Comparison of ENCODE assay signal across 8 mouse cellular contexts in genomic region chr5:144963817-144964261, GRCm38 (mm10). TPM values are rescaled to one million over a fixed set of nuclear protein-coding genes. Genes with fewer than 3 reads are reported as not detected.
DNase-seq lines count a peak whose midpoint lies in the region; ATAC-seq and TF ChIP-seq lines count a peak whose summit lies in the region.

No protein-coding gene starts in this region.

- peak overlapping the region; percentile 87 for H3K4me3 ChIP-seq in embryonic facial prominence, embryonic 13.5 days
- H3K4me3 ChIP-seq in heart, embryonic 11.5 days (ENCODE audit: low read depth, low read length), result peak overlapping the region; percentile 11
- H3K4me3 ChIP-seq in midbrain, postnatal 0 days (ENCODE audit: low read depth, low read length), result peak overlapping the region; percentile 94
- peak overlapping the region; percentile 18 for H3K4me3 ChIP-seq in stomach, embryonic 15.5 days (replicated peaks)

- H3K27ac ChIP-seq in embryonic facial prominence, embryonic 13.5 days, result peak overlapping the region; percentile 91
- peak overlapping the region; percentile 65 for H3K27ac ChIP-seq in heart, embryonic 11.5 days (ENCODE audit: low read depth, low read length)
- H3K27ac ChIP-seq in midbrain, postnatal 0 days (ENCODE audit: low read depth, low read length), result peak overlapping the region; percentile 47; the same call in 1 of the 2 replicates
- H3K27ac ChIP-seq in stomach, embryonic 15.5 days, result peak overlapping the region; percentile 64

- 0 out of 2 replicates have a peak, but pooled peaks cover 6% of the 10 kb centered on the region for H3K27me3 ChIP-seq in embryonic facial prominence, embryonic 13.5 days
- peaks cover 7% of the 10 kb centered on the region; the same call in 1 of the 2 replicates for H3K27me3 ChIP-seq in heart, embryonic 11.5 days (ENCODE audit: control insufficient read depth, insufficient read depth, low read length)
- no peaks in the 10 kb centered on the region for H3K27me3 ChIP-seq in midbrain, postnatal 0 days (ENCODE audit: insufficient read depth, low read length)
- no peaks in the 10 kb centered on the region for H3K27me3 ChIP-seq in stomach, embryonic 15.5 days (replicated peaks)

- peaks cover 49% of the 10 kb centered on the region for H3K4me1 ChIP-seq in embryonic facial prominence, embryonic 13.5 days
- peaks cover 16% of the 10 kb centered on the region; the same call in 1 of the 2 replicates for H3K4me1 ChIP-seq in heart, embryonic 11.5 days (ENCODE audit: control insufficient read depth, insufficient read depth, low read length)
- H3K4me1 ChIP-seq in midbrain, postnatal 0 days (ENCODE audit: insufficient read depth, low read length), result peaks cover 20% of the 10 kb centered on the region
- H3K4me1 ChIP-seq in stomach, embryonic 15.5 days, result peaks cover 45% of the 10 kb centered on the region

- H3K9me3 ChIP-seq in embryonic facial prominence, embryonic 13.5 days, result no peaks in the 10 kb centered on the region
- H3K9me3 ChIP-seq in heart, embryonic 11.5 days (replicated peaks; ENCODE audit: control insufficient read depth, low read length), result no peaks in the 10 kb centered on the region
- H3K9me3 ChIP-seq in midbrain, postnatal 0 days (ENCODE audit: low read length), result no peaks in the 10 kb centered on the region
- no peaks in the 10 kb centered on the region for H3K9me3 ChIP-seq in stomach, embryonic 15.5 days

- H3K36me3 ChIP-seq in embryonic facial prominence, embryonic 13.5 days, result no peaks in the 10 kb centered on the region
- no peaks in the 10 kb centered on the region for H3K36me3 ChIP-seq in heart, embryonic 11.5 days (ENCODE audit: control insufficient read depth, insufficient read depth, low read length)
- H3K36me3 ChIP-seq in midbrain, postnatal 0 days (ENCODE audit: insufficient read depth, low read length), result 0 out of 2 replicates have a peak, but pooled peaks cover 3% of the 10 kb centered on the region
- H3K36me3 ChIP-seq in stomach, embryonic 15.5 days, result no peaks in the 10 kb centered on the region

- peak overlapping the region; percentile 57 for H3K9ac ChIP-seq in embryonic facial prominence, embryonic 13.5 days
- H3K9ac ChIP-seq in heart, embryonic 11.5 days (ENCODE audit: low read depth, low read length), result no peak overlapping the region; the same call in 1 of the 2 replicates
- 0 out of 2 replicates have a peak overlapping the region, but pooled peaks have one; percentile 4 for H3K9ac ChIP-seq in midbrain, postnatal 0 days (replicated peaks; ENCODE audit: low read length, poor library complexity, severe bottlenecking)
- H3K9ac ChIP-seq in stomach, embryonic 15.5 days, result no peak overlapping the region

- TF ChIP-seq CTCF in midbrain, postnatal 0 days (IDR thresholded peaks at IDR 0.05), result no peak

- peak overlapping the region; percentile 70 for H3K4me2 ChIP-seq in embryonic facial prominence, embryonic 13.5 days
- peak overlapping the region; percentile 46 for H3K4me2 ChIP-seq in heart, embryonic 11.5 days
- H3K4me2 ChIP-seq in midbrain, postnatal 0 days (ENCODE audit: low read depth, low read length, poor library complexity, severe bottlenecking), result peak overlapping the region; percentile 67
- peak overlapping the region; percentile 78 for H3K4me2 ChIP-seq in stomach, embryonic 15.5 days

- 4% methylated on average over 13 of the region's 13 CpGs for WGBS in embryonic facial prominence, embryonic 13.5 days
- 3% methylated on average over 13 of the region's 13 CpGs for WGBS in heart, embryonic 11.5 days (ENCODE audit: insufficient replicate concordance)
- WGBS in midbrain, postnatal 0 days, result 4% methylated on average over 13 of the region's 13 CpGs
- 3% methylated on average over 13 of the region's 13 CpGs for WGBS in stomach, embryonic 15.5 days

- no peak for ATAC-seq in embryonic facial prominence, embryonic 13.5 days (ENCODE audit: insufficient number of reproducible peaks, insufficient read depth, low FRiP score, low TSS enrichment, low read depth)
- no peak; the same call in 1 of the 2 replicates for ATAC-seq in heart, embryonic 11.5 days (replicated peaks; ENCODE audit: insufficient number of reproducible peaks, low FRiP score, low TSS enrichment)
- ATAC-seq in midbrain, postnatal 0 days (ENCODE audit: low FRiP score), result no peak
- ATAC-seq in stomach, embryonic 15.5 days (ENCODE audit: insufficient read depth, low FRiP score, low read depth), result peak; percentile 20; the same call in 1 of the 2 replicates

- peak; percentile 44 for DNase-seq in A20 (ENCODE audit: low read depth, low spot score)
- DNase-seq in adipocyte (ENCODE audit: low spot score), result peak; percentile 63
- peak; percentile 50 to 54 for DNase-seq in kidney, adult 8-10 months
- DNase-seq in liver, result peak; percentile 67
- peak; percentile 53 for DNase-seq in midbrain, postnatal 0 days (ENCODE audit: low spot score)

RNA-seq across cellular contexts. Expression of gene Smurf1, which starts 1.8 kb away (rescaled TPM):
- polyA plus RNA-seq in embryonic facial prominence, embryonic 13.5 days (2015; fragmentation: Nextera tagmentation; extraction: Ambion mirVana), result 15.4 and 18.0 TPM in 2 replicates
- polyA plus RNA-seq in heart, embryonic 11.5 days (2014; fragmentation: Nextera tagmentation; extraction: Ambion mirVana), result 14.3 and 15.7 TPM in 2 replicates
- total RNA-seq in midbrain, postnatal 0 days (2014; rRNA removed), result 63.0 and 71.1 TPM in 2 replicates
- polyA plus RNA-seq in midbrain, postnatal 0 days (2015; fragmentation: Nextera tagmentation; extraction: Ambion mirVana), result 24.6 and 28.0 TPM in 2 replicates
- polyA plus RNA-seq in stomach, embryonic 15.5 days (2015; fragmentation: Nextera tagmentation; extraction: Ambion mirVana), result 14.3 and 14.4 TPM in 2 replicates

Comparison
In these comparisons a context has a peak if more than half of its experiments do, and no peak if none do; other contexts are left out.
1. H3K4me3 ChIP-seq: peak in every context shown above with its lines; median percentile 94 in midbrain, postnatal 0 days; 87 in embryonic facial prominence, embryonic 13.5 days; 18 in stomach, embryonic 15.5 days; 11 in heart, embryonic 11.5 days.
2. H3K9ac ChIP-seq: peak in embryonic facial prominence, embryonic 13.5 days (single experiment) and midbrain, postnatal 0 days (single experiment); none in heart, embryonic 11.5 days (single experiment) and stomach, embryonic 15.5 days (single experiment).
3. Peak in every context shown above with its lines, with median percentiles within 50 percentile points of each other: DNase-seq, H3K27ac ChIP-seq and H3K4me2 ChIP-seq.